Mouse (Mus musculus) E14TG2a.4 (cell line): ENCODE measurements around the gene Lcn12.

Experiments
- CTCF ChIP-seq: conservative IDR thresholded peaks from 2 replicates; pipeline ENCODE4 v1.5.1; 2014; ENCODE audit warnings: low read length
- POU5F1 ChIP-seq: IDR thresholded peaks from 2 replicates; pipeline ENCODE4 v1.6.1; 2014; ENCODE audit warnings: low read length, borderline replicate concordance

DNA sequence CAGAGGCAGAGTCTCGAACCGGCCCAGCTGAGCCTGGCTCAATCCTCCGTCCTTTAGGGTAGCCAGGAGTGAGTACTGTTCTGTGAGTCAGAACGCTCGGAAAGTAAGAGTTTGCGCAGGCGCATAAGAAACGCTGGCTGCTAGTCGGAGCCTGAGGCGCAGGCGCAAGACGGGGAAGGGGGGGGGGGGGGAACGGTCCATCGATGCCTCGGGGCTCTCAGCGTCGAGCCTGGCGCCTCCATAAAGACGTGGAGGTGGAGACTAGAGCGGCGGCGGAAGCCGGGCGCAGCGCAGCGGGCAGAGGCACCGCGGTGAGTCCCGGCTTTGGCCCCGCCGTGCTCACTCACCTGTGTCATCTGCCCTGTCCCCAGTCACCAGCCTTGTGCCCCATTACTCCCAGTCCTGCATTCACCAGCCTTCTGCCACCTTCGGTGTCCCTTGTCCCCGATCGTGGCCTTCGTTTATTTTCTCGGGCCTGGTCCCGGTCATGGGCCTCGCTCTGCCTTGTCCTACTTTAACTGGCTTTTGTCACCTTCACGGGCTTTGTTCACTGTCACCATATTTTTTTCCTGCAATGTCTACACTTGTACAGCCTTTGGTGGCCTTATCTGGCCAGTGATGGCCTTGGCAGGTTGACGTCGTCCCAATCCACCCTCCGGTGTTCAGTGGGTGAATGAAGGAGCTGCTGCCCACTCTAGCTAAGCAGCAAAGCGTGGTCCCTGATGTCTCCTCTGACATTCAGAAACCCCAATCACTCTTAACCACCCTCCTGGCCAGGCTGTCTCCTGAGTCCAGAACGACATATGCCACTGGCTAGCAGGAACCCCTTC is 7.1 kb upstream of the Lcn12 start, which contains the start of gene Fbxw5:
- TF ChIP-seq POU5F1 (no peak), CTCF (no peak)
